Mouse (Mus musculus) heart, embryonic 15.5 days (tissue): ENCODE data around the gene Zfp385a. TPM values are rescaled to one million over a fixed set of nuclear protein-coding genes. Genes with fewer than 3 reads are reported as not detected.

Experiments
- ATAC-seq: fragments of 200-750 bp; cut with Nextera tagmentation; replicated peaks from 2 replicates; pipeline ENCODE4 v1.8.0; 2017; ENCODE audit warnings: low read depth, moderate TSS enrichment; ENCODE audit not compliant: insufficient number of reproducible peaks, insufficient read depth, low FRiP score
- H3K27ac ChIP-seq: fragments of 300-500 bp; sonication (generic); 2 replicates; pipeline ENCODE4 v1.5.1; 2015; ENCODE audit warnings: mild to moderate bottlenecking, inconsistent platforms
- H3K27me3 ChIP-seq: fragments of 300-500 bp; sonication (generic); 2 replicates; pipeline ENCODE4 v1.6.1; 2015; ENCODE audit warnings: inconsistent platforms
- H3K36me3 ChIP-seq: fragments of 300-500 bp; sonication (generic); 2 replicates; pipeline ENCODE4 v1.6.1; 2015; ENCODE audit warnings: mild to moderate bottlenecking, inconsistent platforms
- H3K4me1 ChIP-seq: fragments of 300-500 bp; sonication (generic); replicated peaks from 2 replicates; pipeline ENCODE4 v1.6.1; 2015; ENCODE audit warnings: inconsistent platforms
- H3K4me2 ChIP-seq: fragments of 300-500 bp; sonication (generic); 2 replicates; pipeline ENCODE4 v1.6.1; 2015; ENCODE audit warnings: inconsistent platforms, mild to moderate bottlenecking, moderate library complexity
- H3K4me3 ChIP-seq: fragments of 300-500 bp; sonication (generic); 2 replicates; pipeline ENCODE4 v1.5.1; 2015; ENCODE audit warnings: mild to moderate bottlenecking, inconsistent platforms
- H3K9ac ChIP-seq: fragments of 300-500 bp; sonication (generic); 2 replicates; pipeline ENCODE4 v1.6.1; 2015; ENCODE audit warnings: mild to moderate bottlenecking, inconsistent platforms
- H3K9me3 ChIP-seq: fragments of 300-500 bp; sonication (generic); replicated peaks from 2 replicates; pipeline ENCODE4 v1.6.1; 2016; ENCODE audit warnings: inconsistent platforms
- WGBS: fragments of 180-500 bp; shearing (Covaris S2); methylation state at CpG from one replicate; pipeline ENCODE4 v1.1.7; 2015; ENCODE audit warnings: mixed read lengths; 5-methylcytosine and 5-hydroxymethylcytosine counted together
- polyA plus RNA-seq: library from polyadenylated mRNA; unstranded; fragments of >200 nt; fragmentation: Nextera tagmentation; extraction: Ambion mirVana; gene quantifications from 2 replicates; pipeline ENCODE4 v1.2.1, GENCODE M21; 2015

Gene Zfp385a
- polyA plus RNA-seq, 1 experiment from 2014 or later: 5.9 TPM

- Histone ChIP-seq H3K4me3 (no peak overlapping the region), H3K27me3 (no peaks in the 10 kb centered on the region), H3K9me3 (no peaks in the 10 kb centered on the region), H3K4me1 (peaks cover 49% of the 10 kb centered on the region), H3K27ac (0 out of 2 replicates have a peak overlapping the region, but pooled peaks have one; percentile 10), H3K4me2 (no peak overlapping the region), H3K36me3 (no peaks in the 10 kb centered on the region), H3K9ac (no peak overlapping the region)
- WGBS: 58% methylated on average over 10 of the region's 10 CpGs
- no peak for ATAC-seq
Observed at GRCm38 (mm10) chr15:103315979-103316776, 23.7 kb downstream of the Zfp385a start.

GRCm38 (mm10) chr15:103315011-103315502, 24.8 kb downstream of the Zfp385a start:
- H3K27me3 ChIP-seq: no peaks in the 10 kb centered on the region
- H3K4me2 ChIP-seq: peak overlapping the region; percentile 78
- H3K4me1 ChIP-seq: peaks cover 45% of the 10 kb centered on the region
- peak; percentile 50 for ATAC-seq
- no peaks in the 10 kb centered on the region for H3K36me3 ChIP-seq
- H3K27ac ChIP-seq: 0 out of 2 replicates have a peak overlapping the region, but pooled peaks have one; percentile 10
- no peaks in the 10 kb centered on the region for H3K9me3 ChIP-seq
- 11% methylated on average over 18 of the region's 18 CpGs for WGBS
- H3K9ac ChIP-seq: peak overlapping the region; percentile 50
- peak overlapping the region; percentile 37 for H3K4me3 ChIP-seq

- peak overlapping the region; percentile 78 for H3K4me2 ChIP-seq
- H3K36me3 ChIP-seq: no peaks in the 10 kb centered on the region
- peak overlapping the region; percentile 50; the same call in 1 of the 2 replicates for H3K9ac ChIP-seq
- H3K27me3 ChIP-seq: peaks cover 2% of the 10 kb centered on the region; the same call in 1 of the 2 replicates
- no peaks in the 10 kb centered on the region for H3K9me3 ChIP-seq
- peaks cover 45% of the 10 kb centered on the region for H3K4me1 ChIP-seq
- no peak for ATAC-seq
- WGBS: 35% methylated on average over 22 of the region's 22 CpGs
- H3K27ac ChIP-seq: no peak overlapping the region
- peak overlapping the region; percentile 37 for H3K4me3 ChIP-seq
Observed at GRCm38 (mm10) chr15:103314181-103314580, 25.7 kb downstream of the Zfp385a start.

- no peaks in the 10 kb centered on the region for H3K9me3 ChIP-seq
- H3K4me1 ChIP-seq: peaks cover 46% of the 10 kb centered on the region
- peak overlapping the region; percentile 37 for H3K4me3 ChIP-seq
- ATAC-seq: no peak
- 0 out of 2 replicates have a peak overlapping the region, but pooled peaks have one; percentile 10 for H3K9ac ChIP-seq
- no peaks in the 10 kb centered on the region for H3K36me3 ChIP-seq
- no peak overlapping the region for H3K27ac ChIP-seq
- WGBS: 15% methylated on average over 18 of the region's 18 CpGs
- H3K27me3 ChIP-seq: peaks cover 5% of the 10 kb centered on the region; the same call in 1 of the 2 replicates
- H3K4me2 ChIP-seq: peak overlapping the region; percentile 78
Observed at GRCm38 (mm10) chr15:103313495-103314095, 26.3 kb downstream of the Zfp385a start.

- Histone ChIP-seq H3K4me1 (peaks cover 45% of the 10 kb centered on the region), H3K27ac (no peak within 1 kb of the TSS), H3K27me3 (peaks cover 5% of the 10 kb centered on the region; the same call in 1 of the 2 replicates), H3K36me3 (no peaks in the 10 kb centered on the region), H3K9ac (no peak within 1 kb of the TSS), H3K4me2 (no peak within 1 kb of the TSS), H3K9me3 (no peaks in the 10 kb centered on the region), H3K4me3 (no peak within 1 kb of the TSS)
- ATAC-seq: no peak
- WGBS: 39% methylated on average over 6 of the region's 6 CpGs
Observed at GRCm38 (mm10) chr15:103310365-103310910, 29.5 kb downstream of the Zfp385a start, which contains the start of gene Gpr84. Gene Gpr84 (minus strand): TSS chr15:103310612.

GRCm38 (mm10) chr15:103308876-103309580, 30.9 kb downstream of the Zfp385a start:
- peaks cover 5% of the 10 kb centered on the region; the same call in 1 of the 2 replicates for H3K27me3 ChIP-seq
- peak overlapping the region; percentile 52 for H3K4me2 ChIP-seq
- H3K9ac ChIP-seq: 0 out of 2 replicates have a peak overlapping the region, but pooled peaks have one; percentile 6
- 61% methylated on average over 26 of the region's 26 CpGs for whole genome bisulfite sequencing
- no peak overlapping the region for H3K27ac ChIP-seq
- no peak for ATAC-seq
- no peak overlapping the region for H3K4me3 ChIP-seq
- peaks cover 38% of the 10 kb centered on the region for H3K4me1 ChIP-seq
- no peaks in the 10 kb centered on the region for H3K36me3 ChIP-seq
- no peaks in the 10 kb centered on the region for H3K9me3 ChIP-seq

GRCm38 (mm10) chr15:103308056-103308875, 31.6 kb downstream of the Zfp385a start:
- H3K9me3 ChIP-seq: no peaks in the 10 kb centered on the region
- no peak overlapping the region for H3K27ac ChIP-seq
- peaks cover 5% of the 10 kb centered on the region; the same call in 1 of the 2 replicates for H3K27me3 ChIP-seq
- H3K4me2 ChIP-seq: peak overlapping the region; percentile 52
- H3K9ac ChIP-seq: 0 out of 2 replicates have a peak overlapping the region, but pooled peaks have one; percentile 6
- no peaks in the 10 kb centered on the region for H3K36me3 ChIP-seq
- no peak for ATAC-seq
- H3K4me3 ChIP-seq: no peak overlapping the region
- WGBS: 42% methylated on average over 28 of the region's 28 CpGs
- H3K4me1 ChIP-seq: peaks cover 39% of the 10 kb centered on the region

GRCm38 (mm10) chr15:103307125-103307524, 32.8 kb downstream of the Zfp385a start:
- Histone ChIP-seq H3K36me3 (no peaks in the 10 kb centered on the region), H3K27ac (no peak overlapping the region), H3K4me1 (peaks cover 46% of the 10 kb centered on the region), H3K27me3 (peaks cover 5% of the 10 kb centered on the region; the same call in 1 of the 2 replicates), H3K4me3 (no peak overlapping the region), H3K9ac (no peak overlapping the region), H3K4me2 (peak overlapping the region; percentile 34), H3K9me3 (no peaks in the 10 kb centered on the region)
- 3% methylated on average over 7 of the region's 7 CpGs for WGBS
- ATAC-seq: no peak

GRCm38 (mm10) chr15:103305792-103306645, 33.9 kb downstream of the Zfp385a start:
- Histone ChIP-seq H3K27me3 (peaks cover 5% of the 10 kb centered on the region; the same call in 1 of the 2 replicates), H3K4me1 (peaks cover 55% of the 10 kb centered on the region), H3K9me3 (no peaks in the 10 kb centered on the region), H3K9ac (peak overlapping the region; percentile 51), H3K4me2 (peak overlapping the region; percentile 79), H3K4me3 (peak overlapping the region; percentile 54), H3K27ac (peak overlapping the region; percentile 86), H3K36me3 (no peaks in the 10 kb centered on the region)
- 41% methylated on average over 8 of the region's 8 CpGs for WGBS
- ATAC-seq: no peak
